22 mouse cellular contexts compared by ENCODE assay signal in genomic region chr9:114922209-114922608, GRCm38 (mm10). TPM values are rescaled to one million over a fixed set of nuclear protein-coding genes. Genes with fewer than 3 reads are reported as not detected.
DNase-seq lines count a peak whose midpoint lies in the region; ATAC-seq lines count a peak whose summit lies in the region.
"Had no signal": no experiment of that assay in that cellular context is flagged by ENCODE, and none has a peak within 500 bp of the region (broad histone marks: within the 10 kb centered on the region; RNA-seq: fewer than 3 reads in every experiment).

No protein-coding gene starts in this region.

- no peaks in the 10 kb centered on the region for H3K36me3 ChIP-seq in midbrain, embryonic 11.5 days (ENCODE audit: control insufficient read depth, insufficient read depth, low read length)
- peaks cover 9% of the 10 kb centered on the region for H3K36me3 ChIP-seq in midbrain, embryonic 13.5 days
- H3K36me3 ChIP-seq in limb, embryonic 10.5 days = 0 out of 2 replicates have a peak, but pooled peaks cover 9% of the 10 kb centered on the region
- no peaks in the 10 kb centered on the region for H3K36me3 ChIP-seq in liver, embryonic 11.5 days (ENCODE audit: control insufficient read depth, insufficient read depth, low read length)

- intact Hi-C loops in heart, postnatal 14 days (cut with DNase I) = no loop called here

- peak; percentile 78 for DNase-seq in heart, adult 11 months
- DNase-seq in heart, postnatal 14 days = no peak
- peak; percentile 71 for DNase-seq in midbrain, embryonic 11.5 days (ENCODE audit: low spot score, missing footprints)
- DNase-seq in limb, embryonic 10.5 days (ENCODE audit: low spot score) = no peak
- DNase-seq in liver, embryonic 11.5 days (ENCODE audit: low spot score) = no peak
- DNase-seq: adrenal gland, adult 2 months; adrenal gland, adult 8-10 months; adrenal gland, postnatal 10 days; adrenal gland, postnatal 14 days; adrenal gland, postnatal 25 days; adrenal gland, postnatal 36 days; B cell, adult 2 months; cerebellum, adult 11 months; cerebellum, adult 11-12 months; cerebellum, adult 18-20 months had no signal

- ATAC-seq in midbrain, embryonic 11.5 days (ENCODE audit: low FRiP score) = no peak
- no peak for ATAC-seq in midbrain, embryonic 13.5 days
- no peak for ATAC-seq in liver, embryonic 11.5 days (replicated peaks; ENCODE audit: low FRiP score)
- ATAC-seq: activated CD4-positive, CD25-positive, alpha-beta regulatory T cell, adult 4 months; CD4-positive, CD25-positive, alpha-beta regulatory T cell, adult 4 months; Patski had no signal

- peaks cover 6% of the 10 kb centered on the region for H3K4me1 ChIP-seq in midbrain, embryonic 11.5 days (ENCODE audit: control insufficient read depth, insufficient read depth, low read length)
- H3K4me1 ChIP-seq in midbrain, embryonic 13.5 days (replicated peaks) = peaks cover 11% of the 10 kb centered on the region
- H3K4me1 ChIP-seq in limb, embryonic 10.5 days = peaks cover 7% of the 10 kb centered on the region
- 0 out of 2 replicates have a peak, but pooled peaks cover 3% of the 10 kb centered on the region for H3K4me1 ChIP-seq in liver, embryonic 11.5 days (replicated peaks; ENCODE audit: control insufficient read depth, insufficient read depth, low read length)

- 81% methylated on average over 5 of the region's 5 CpGs for WGBS in midbrain, embryonic 11.5 days
- WGBS in midbrain, embryonic 13.5 days = 73% methylated on average over 5 of the region's 5 CpGs
- 63% methylated on average over 5 of the region's 5 CpGs for WGBS in limb, embryonic 10.5 days
- 70% methylated on average over 5 of the region's 5 CpGs for WGBS in liver, embryonic 11.5 days

- no peaks in the 10 kb centered on the region for H3K9me3 ChIP-seq in midbrain, embryonic 11.5 days (ENCODE audit: control insufficient read depth, low read length)
- H3K9me3 ChIP-seq in midbrain, embryonic 13.5 days = no peaks in the 10 kb centered on the region
- H3K9me3 ChIP-seq in limb, embryonic 10.5 days (replicated peaks) = no peaks in the 10 kb centered on the region
- H3K9me3 ChIP-seq in liver, embryonic 11.5 days (ENCODE audit: control insufficient read depth, low read length) = no peaks in the 10 kb centered on the region

- H3K27ac ChIP-seq in midbrain, embryonic 11.5 days (ENCODE audit: low read depth, low read length) = no peak overlapping the region
- no peak overlapping the region for H3K27ac ChIP-seq in midbrain, embryonic 13.5 days
- H3K27ac ChIP-seq in limb, embryonic 10.5 days = peak overlapping the region; percentile 34; the same call in 1 of the 2 replicates
- no peak overlapping the region for H3K27ac ChIP-seq in liver, embryonic 11.5 days (ENCODE audit: low read depth, low read length)

- no peak overlapping the region for H3K4me3 ChIP-seq in midbrain, embryonic 11.5 days (ENCODE audit: low read depth, low read length)
- H3K4me3 ChIP-seq in midbrain, embryonic 13.5 days (replicated peaks) = no peak overlapping the region
- no peak overlapping the region for H3K4me3 ChIP-seq in limb, embryonic 10.5 days
- no peak overlapping the region for H3K4me3 ChIP-seq in liver, embryonic 11.5 days (ENCODE audit: low read depth, low read length)

- H3K9ac ChIP-seq in midbrain, embryonic 11.5 days (ENCODE audit: low read length) = no peak overlapping the region
- H3K9ac ChIP-seq in midbrain, embryonic 13.5 days (replicated peaks) = no peak overlapping the region
- H3K9ac ChIP-seq in liver, embryonic 11.5 days (ENCODE audit: low read depth, low read length) = no peak overlapping the region

- no peaks in the 10 kb centered on the region for H3K27me3 ChIP-seq in midbrain, embryonic 11.5 days (ENCODE audit: control insufficient read depth, insufficient read depth, low read length)
- no peaks in the 10 kb centered on the region for H3K27me3 ChIP-seq in midbrain, embryonic 13.5 days
- H3K27me3 ChIP-seq in limb, embryonic 10.5 days (ENCODE audit: low read depth, poor library complexity, severe bottlenecking) = no peaks in the 10 kb centered on the region
- no peaks in the 10 kb centered on the region for H3K27me3 ChIP-seq in liver, embryonic 11.5 days (replicated peaks; ENCODE audit: control insufficient read depth, insufficient read depth, low read length)
- H3K27me3 ChIP-seq: CH12.LX, Patski had no signal

- H3K4me2 ChIP-seq in midbrain, embryonic 11.5 days = no peak overlapping the region
- H3K4me2 ChIP-seq in midbrain, embryonic 13.5 days (replicated peaks) = no peak overlapping the region
- H3K4me2 ChIP-seq in liver, embryonic 11.5 days = no peak overlapping the region

RNA-seq across cellular contexts. Expression of gene Gpd1l, which starts 11.6 kb away (rescaled TPM):
- 10 to 100 TPM; 38.0 to 38.9 TPM for total RNA-seq in heart, postnatal 14 days (2021)
- 10.0 and 11.2 TPM in 2 replicates for polyA plus RNA-seq in midbrain, embryonic 11.5 days (2014; fragmentation: Nextera tagmentation; extraction: Ambion mirVana)
- polyA plus RNA-seq in midbrain, embryonic 13.5 days (2015; fragmentation: Nextera tagmentation; extraction: Ambion mirVana) = 17.1 and 18.2 TPM in 2 replicates
- polyA plus RNA-seq in limb, embryonic 10.5 days (2016; fragmentation: Nextera tagmentation; extraction: Ambion mirVana) = 10.6 and 12.6 TPM in 2 replicates
- 18.2 TPM in 2 replicates for polyA plus RNA-seq in liver, embryonic 11.5 days (2014; fragmentation: Nextera tagmentation; extraction: Ambion mirVana)
- total RNA-seq: MEL had no signal

RNA-seq across cellular contexts. Expression of gene Osbpl10, which starts 56.2 kb away (rescaled TPM):
- 1 to 10 TPM; 2.9 to 3.2 TPM for total RNA-seq in heart, postnatal 14 days (2021)
- polyA plus RNA-seq in midbrain, embryonic 11.5 days (2014; fragmentation: Nextera tagmentation; extraction: Ambion mirVana) = 0.81 and 1.1 TPM in 2 replicates
- polyA plus RNA-seq in midbrain, embryonic 13.5 days (2015; fragmentation: Nextera tagmentation; extraction: Ambion mirVana) = 1.6 and 1.9 TPM in 2 replicates
- polyA plus RNA-seq in limb, embryonic 10.5 days (2016; fragmentation: Nextera tagmentation; extraction: Ambion mirVana) = 1.5 and 1.7 TPM in 2 replicates
- 0.66 and 0.69 TPM in 2 replicates for polyA plus RNA-seq in liver, embryonic 11.5 days (2014; fragmentation: Nextera tagmentation; extraction: Ambion mirVana)
- total RNA-seq: CH12.LX, MEL had no signal
- polyA plus RNA-seq: activated CD4-positive, CD25-positive, alpha-beta regulatory T cell, adult 4 months; CD4-positive, CD25-positive, alpha-beta regulatory T cell, adult 4 months; G1E had no signal

Comparison
In these comparisons a context has a peak if more than half of its experiments do, and no peak if none do; other contexts are left out.
1. DNase-seq: peak in heart, adult 11 months (single experiment) and midbrain, embryonic 11.5 days (single experiment); none in heart, postnatal 14 days (0 of 2), limb, embryonic 10.5 days (single experiment) and liver, embryonic 11.5 days (single experiment).